Mouse (Mus musculus): ENCODE results near the gene Clstn1. TPM values are rescaled to one million over a fixed set of nuclear protein-coding genes. Genes with fewer than 3 reads are reported as not detected.

Gene Clstn1
- 1 to 10 TPM; 5.4 to 7.5 (median 6.3) TPM for polyA plus RNA-seq (2017; shearing (Covaris generic))

DNA sequence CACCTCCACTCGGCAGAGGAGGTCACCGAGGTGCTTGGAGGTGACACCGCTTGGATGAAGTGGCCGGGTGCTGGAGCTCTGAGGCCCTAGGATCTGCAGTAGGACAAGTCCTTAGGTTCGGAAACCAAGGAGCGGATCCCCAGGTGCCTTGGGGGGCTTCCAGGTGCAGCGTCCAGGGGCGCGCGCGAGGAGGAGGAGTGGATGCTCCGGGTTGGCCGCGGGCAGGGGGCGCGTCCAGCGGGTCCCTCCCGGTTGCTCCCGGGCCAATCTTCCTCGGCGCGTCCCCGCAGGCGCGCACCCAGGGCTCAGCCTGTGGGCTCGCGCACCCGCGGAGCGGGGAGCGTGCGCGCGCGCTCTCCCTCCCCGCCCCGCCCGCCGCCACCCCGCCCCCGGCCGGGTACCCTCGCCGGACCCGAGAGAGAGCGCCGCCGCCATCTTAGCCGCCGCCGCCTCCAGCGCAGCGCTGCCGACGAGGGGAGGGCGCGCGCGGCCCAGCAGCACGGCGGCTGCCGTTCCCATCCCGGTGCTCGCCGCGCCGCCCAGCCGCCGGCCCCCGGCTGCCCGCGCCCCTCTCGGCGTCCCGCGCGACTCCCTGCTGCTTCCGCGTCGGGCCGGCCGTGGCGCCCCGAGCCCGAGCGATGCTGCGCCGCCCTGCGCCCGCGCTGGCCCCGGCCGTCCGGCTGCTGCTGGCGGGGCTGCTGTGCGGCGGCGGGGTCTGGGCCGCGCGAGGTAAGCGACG lies at the start of gene Clstn1:
TSS of gene Clstn1 (plus strand) at position 425 of the 739 bp plus-strand sequence.
- peak; percentile 69 for ATAC-seq

DNA sequence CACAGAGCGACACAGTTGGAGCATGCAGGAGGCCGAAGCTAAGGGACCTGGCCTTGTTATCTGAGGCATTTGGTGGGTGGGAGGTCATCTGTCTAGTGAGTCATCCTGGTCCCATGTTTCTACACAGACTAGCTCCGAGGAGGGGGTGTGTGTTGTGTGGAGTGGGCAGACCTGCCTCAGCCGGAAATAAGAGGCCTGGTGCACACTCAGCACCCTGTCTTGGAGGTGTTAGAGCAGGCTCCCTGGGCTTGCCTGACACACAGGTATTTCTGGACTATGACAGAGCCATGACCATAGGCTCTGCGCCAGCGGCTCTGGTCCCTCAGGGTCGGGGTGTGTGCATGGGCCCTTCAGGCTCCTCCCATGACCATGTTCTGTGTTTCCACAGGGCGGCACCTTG lies 46.8 kb upstream of the Clstn1 start:
- ATAC-seq, result no peak

DNA sequence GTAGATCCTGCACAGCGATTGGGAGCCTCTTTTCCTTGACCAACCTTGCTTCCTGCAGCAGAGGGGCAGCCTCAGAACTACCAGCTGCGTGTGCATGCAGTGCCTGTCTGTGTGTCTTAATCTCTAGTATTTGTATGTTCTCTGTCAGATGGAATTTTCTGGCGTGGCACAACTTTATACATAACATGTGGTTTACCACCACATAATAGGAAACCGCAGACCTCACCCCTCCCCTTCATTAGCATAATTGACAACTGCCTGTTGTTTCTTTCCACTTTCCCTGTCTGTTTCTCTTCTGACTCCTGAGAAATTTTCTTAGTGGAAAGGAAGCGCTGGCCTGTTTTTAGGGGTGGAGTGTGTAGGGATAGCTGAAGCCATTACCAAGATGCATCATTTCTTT lies 44.3 kb upstream of the Clstn1 start:
- ATAC-seq, result peak; percentile 77

DNA sequence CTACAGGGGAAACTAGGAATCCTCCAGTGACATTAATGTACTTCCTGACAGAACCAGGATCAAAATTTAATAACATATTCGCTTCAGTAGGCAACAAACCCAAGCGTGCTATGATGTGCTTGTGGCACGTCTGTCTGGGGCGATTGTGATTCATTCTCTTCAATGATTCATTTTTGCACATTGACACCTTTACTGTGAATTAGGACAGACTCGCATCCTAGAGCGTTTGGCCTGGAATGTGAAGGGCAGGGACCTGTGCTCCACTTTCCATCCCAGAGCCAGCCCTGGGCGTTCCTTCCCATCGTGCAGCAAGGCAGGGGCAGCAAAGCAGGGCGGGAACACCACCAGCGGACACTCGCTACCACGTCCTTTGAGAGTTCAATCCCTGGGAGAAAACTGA lies 43.8 kb upstream of the Clstn1 start:
- no peak for ATAC-seq

DNA sequence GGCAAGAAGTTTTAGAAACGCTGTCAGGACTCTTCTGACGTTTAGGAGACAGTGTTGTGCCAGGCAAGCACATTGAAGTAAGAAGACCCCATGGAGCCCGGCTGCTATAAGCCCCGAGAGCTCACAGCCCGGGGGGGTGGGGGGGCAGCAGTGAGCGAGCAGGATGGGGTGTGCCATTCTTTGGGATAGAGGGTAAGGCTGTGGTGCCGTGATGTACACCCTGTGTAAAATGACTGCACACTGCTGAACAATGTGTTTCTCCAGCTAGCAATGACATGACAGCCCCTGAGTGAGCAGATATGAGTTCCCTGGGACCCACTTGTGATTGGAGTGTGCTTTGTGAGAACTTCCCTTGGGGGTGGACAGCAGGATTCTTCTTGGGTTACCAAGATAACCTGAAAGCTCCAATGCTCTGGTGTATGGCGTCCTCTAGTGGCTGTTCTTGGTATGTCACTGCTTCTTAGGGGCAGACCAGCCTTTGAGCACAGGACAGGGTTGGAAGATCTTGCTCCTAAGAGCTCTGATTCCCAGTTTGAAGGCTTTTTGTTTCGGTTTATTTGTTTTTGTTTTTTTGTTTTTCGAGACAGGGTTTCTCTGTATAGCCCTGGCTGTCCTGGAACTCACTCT lies 43.2 kb upstream of the Clstn1 start:
- peak; percentile 65 for ATAC-seq

DNA sequence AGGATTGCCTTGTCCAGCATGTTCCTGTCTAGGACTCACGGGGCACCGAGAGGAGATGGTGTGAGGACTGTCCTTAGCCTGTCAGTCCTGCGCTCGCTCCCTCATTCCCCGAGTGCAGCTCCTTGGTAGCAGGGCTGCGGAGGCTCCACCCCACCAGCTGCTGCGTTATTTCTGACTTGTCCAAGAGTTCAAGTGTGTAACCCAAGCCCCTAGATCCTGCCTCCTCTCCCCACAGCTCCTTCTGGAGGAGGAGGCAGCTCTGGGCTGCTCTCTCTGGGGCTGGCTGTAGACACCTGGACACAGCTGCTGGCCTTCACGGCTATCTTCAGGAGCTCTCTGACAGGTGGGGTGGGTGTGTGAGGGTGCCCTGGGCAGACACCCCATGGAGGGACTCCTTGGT lies 41.4 kb upstream of the Clstn1 start:
- ATAC-seq, result no peak

DNA sequence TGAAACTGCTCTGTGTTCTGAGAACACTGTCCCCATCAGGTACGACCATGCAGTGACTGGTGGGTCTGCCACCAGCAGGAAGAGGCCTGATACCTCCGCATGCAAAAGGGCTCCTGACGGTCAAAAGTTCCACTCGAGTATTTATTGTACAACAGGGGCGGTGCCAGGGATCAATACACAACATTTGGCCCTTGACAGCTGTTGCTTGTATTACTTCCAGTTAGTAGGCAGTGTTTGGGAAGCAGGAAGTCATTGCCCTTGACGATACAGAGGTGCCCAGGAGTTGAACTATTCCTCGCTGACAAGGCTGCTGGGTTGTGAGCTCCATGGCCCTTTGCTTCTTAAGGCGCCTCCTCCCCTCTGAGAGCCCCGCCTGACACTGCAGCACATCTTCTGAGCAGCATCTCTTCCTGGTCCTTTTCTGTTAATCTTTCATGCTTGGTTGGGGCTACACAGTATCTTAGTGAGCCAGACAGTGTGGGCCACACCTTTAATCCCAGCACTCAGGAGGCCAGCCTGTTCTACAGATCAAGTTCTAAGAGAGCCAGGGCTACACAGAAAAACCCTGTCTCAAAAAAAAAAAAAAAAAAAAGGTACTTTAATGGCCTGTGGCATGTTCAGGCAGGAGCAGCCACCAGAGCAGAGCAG lies 39.3 kb upstream of the Clstn1 start:
- ATAC-seq, result no peak

DNA sequence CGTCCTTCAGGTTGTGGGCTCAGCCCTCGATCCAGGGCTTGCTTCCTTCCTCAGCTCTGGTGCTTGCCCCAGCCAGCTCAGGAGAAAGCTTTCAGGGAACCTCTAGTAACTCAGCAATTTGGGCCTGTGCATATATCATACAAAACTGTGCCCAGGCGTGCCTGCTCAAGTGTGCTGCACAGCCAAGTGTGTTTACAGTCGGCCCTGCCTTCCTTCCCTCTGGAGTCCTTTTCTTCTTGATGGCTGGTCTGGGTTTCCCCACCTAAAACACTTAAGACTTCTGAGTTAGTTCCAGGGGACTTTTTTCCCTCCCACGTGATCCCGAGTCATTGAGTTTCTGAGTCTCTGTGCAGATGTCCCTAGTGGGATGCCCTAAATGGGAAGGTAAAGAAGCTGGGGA lies 38.7 kb upstream of the Clstn1 start:
- ATAC-seq, result no peak

DNA sequence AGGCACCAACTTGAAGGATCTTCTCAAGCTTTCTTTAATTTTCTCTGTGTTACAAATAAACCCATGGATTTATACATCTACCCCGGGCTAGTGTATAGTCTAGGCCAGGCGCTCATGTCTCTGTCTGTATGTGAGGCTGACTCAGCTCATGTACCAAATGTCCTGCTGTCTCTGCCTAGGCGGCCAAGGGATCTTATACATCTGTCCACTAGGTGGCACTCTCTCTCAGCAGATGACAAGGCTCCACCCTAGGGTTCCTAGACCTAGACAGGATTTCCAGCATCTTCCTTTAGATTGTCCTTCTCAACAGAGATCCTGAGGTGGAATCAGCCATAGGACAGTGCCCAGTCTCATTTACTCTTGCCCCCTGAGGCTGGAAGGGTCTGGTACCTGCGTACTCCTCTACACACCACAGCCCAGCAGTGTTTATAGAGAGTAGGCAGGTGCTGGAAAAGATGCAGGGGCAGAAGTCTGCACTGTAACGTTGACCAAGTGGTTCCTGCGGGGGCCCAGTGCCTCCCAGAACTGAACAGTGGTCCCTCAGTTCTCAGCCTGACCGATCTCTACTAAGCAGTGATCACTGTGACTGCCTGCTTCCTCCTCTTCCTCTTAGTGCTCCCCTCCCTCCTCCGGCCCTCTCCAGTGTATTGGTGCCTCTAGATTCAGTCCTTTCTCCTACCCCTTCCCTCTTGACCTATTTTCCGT lies 36.9 kb upstream of the Clstn1 start:
- peak; percentile 69 for ATAC-seq

DNA sequence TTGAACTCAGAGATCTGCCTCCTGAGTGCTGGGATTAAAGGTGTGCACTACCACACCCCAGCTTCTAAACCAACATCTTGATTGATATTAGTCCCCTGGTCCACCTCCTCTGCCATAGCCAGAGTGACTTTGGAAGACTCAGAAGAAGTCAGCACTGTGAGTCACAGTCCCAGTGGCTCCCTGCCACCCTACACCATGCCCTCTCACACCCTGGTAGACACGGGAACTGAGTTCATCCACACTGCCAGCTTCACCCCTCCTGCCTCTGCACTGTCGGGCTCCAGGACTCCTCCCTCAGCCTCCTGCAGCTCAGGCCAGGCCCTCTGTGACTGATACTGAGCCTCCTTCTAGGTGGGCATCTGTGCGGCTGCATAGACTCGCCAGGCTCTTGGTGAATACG lies 35.4 kb upstream of the Clstn1 start:
- ATAC-seq, result no peak

DNA sequence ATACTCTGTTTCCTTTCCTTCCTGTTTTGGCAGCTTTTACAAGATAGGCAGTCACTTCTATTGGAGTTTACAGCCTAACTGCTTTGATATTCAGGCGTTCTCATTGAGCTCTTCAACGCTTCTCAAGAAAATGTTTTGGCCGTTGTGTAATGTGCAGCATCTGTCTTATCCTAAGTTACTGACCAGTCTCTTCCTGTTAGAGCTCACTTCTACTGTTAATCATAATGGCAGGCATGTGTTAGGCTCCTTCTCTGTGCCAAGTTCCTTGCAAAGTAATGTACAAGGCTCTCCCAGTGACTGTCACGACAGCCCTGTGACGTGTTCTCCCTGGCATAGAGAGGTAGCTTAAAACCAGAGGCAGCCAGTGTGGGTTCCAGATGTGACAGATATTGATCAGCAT lies 34.6 kb upstream of the Clstn1 start:
- no peak for ATAC-seq

DNA sequence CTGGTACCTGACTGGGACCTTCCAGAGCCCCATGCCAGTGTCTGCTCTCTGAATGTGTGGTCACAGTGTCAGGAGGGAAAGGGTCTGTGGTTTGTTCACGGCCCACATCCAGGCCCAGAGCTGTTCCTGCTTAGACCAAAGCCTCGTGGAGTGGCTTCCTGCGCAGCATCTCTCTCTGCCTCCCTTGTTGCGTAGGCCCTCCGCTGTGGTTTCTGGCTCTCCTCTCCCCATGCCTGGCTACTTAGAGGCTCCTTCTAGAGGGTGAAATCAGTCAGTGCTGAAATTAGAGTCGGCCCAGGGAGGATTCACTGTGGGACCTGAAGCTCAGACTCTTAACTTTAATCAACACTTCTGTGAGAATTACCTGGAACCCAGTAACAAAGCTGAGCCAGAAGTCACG lies 32.4 kb upstream of the Clstn1 start:
- ATAC-seq, result no peak

DNA sequence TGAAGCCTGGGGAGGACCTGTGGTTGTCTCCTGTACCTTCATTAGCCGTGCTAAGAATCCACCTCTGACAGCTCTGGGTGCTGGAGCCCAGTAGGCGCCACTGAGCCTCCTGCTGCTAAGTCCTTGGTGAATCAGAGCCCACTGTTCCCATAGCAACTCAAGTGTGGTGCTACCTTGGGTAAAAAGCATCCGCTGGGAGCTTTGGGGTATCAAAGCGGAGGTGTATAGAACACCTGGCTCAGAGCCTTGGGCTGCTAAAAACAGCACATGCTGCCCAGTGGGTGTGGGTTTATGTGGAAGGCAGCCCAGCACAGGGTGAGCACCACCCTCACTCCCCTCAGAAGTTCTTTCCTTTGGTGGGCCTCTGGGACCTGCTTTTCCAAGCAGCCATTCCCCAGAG lies 30.2 kb upstream of the Clstn1 start:
- no peak for ATAC-seq

DNA sequence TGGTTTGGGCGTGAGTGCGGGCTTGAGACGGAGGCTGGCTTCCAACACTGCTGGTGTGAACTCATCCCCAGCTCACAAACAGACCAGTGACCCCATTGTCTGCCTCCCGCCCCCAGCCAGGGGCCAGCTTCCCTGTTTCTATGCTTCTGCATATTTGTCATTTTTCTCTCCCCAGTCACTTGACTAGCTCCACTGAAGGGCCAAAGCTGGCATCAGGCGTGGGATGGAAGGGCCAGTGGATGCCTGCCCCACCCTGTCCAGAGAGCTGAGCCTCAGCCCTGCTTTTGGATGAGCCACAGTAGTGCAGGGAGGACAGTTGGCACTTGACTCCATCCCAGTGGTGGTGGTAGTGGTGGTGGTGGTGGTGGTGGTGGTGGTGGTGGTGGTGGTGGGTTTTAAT lies 28.4 kb upstream of the Clstn1 start:
- ATAC-seq, result no peak

DNA sequence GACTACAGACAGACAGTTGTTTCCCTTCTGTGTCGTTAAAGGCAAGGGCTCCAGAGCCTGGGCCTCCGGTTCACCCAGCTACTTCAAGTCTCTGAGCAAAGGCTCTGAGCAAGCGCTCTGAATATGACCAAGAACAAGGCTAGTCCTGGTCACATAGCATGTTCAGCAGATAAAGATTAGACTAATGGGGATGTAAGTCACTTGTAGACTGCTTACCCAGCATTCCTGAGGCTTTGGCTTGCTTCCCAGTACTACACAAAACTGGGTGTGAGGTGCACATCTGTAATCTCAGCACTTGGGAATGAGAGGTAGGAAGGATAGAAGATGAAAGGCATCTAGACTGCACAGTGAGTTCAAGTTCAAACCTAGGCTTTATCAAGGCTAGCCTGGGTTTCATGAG lies 27.9 kb upstream of the Clstn1 start:
- no peak for ATAC-seq

DNA sequence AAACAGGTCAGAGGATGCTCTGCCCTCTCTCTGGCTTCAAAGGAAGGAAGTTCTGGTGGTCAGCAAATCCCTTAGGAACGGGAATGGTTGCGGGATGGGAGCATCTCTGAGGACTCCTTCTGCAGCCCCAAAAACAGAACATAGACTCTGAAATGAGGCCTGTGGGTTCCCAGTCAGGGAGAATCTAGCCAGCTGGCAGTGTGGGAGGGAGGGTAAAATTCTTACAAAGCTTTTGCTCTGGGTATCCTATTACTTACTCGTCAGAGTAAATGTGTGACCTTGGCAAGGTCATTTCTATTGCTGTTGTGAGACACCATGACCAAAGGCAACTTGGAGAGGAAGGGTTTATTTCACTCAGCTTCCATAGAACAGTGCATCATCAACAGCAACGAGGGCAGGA lies 24.9 kb upstream of the Clstn1 start:
- ATAC-seq, result no peak

DNA sequence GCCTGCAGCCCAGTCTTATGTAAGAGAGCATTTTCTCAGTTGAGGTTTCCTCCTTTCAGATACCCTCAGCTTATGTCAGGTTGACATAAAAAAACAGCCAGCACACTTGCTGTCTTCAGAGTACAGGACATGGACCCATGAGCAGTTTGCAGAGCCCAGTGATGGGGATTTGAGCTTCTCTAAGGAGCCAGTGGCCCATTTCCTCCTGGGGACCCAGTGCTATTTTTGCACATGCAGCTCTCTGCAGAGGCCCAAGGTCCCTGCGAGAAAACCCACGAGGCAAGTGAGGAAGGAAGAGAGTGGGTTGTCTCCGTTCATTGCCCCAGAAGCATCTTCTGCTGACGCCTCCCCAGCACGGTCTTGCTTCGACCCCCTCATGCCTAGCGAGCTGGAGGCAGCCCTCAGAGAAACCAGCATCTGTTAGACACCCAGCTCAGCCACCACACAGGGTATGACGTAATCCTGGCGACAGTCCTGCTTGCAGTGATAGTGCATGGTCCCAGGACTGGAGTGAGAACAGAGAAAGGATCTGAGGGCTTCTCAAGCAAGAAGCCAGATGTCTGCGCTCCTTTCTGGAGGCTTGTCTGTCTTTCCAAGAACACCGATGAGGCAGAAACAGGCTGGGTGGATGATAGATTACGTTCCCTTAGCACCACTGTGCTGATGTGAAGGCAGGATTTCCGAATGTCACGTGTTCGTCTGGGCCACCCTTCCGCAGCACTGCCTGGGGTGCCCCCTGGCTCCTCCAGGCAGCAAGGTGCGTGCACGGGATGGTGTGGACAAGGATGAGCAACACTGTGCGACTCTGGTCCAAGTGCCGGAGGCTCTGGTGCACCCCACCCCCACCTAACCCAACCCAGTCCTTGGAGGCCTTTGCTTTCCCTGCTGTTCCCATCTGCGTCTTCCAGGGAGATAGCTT lies 24.0 kb upstream of the Clstn1 start:
- ATAC-seq, result peak; percentile 96

DNA sequence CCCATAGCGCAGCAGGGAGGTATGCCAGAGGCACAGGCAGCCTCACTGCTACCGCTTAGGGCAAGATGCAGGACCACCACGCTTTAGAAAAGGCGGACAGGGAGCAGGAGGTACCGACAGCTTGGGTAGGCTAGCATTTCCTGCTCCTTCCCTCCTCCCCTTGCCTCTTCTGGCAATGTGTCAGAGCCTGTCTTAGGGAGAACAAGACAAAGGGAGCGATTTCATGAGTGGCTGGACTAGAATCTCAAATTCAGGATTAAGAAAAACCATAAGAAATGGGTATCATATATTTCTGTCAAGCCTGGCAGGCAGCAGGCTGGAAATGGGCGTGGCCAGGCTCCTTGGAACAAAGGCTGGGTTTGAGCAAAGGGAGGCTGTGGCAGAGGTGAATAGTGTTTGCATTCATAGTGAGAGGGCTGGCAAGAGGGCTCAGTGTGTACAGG lies 23.3 kb upstream of the Clstn1 start:
- ATAC-seq, result no peak

DNA sequence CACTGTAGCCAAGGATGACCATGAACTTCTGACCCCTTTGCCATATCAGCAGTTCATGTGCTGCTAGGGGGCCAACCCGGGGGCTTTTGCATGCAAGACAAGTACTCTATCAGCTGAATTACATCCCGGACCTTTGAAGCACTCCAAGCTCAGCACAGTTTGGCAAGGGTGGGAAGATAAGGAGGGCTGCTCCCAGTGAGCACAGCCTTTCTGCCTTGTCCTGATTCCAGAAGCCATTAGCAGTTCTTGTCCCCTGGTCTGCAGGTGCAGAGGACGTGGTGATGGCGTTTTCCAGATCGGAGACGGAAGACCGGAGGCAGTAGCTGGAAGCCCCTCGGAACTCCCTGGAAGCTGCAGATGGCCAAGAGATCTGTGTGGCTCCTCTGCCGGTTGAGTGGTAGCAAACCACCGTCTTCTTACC lies 22.3 kb upstream of the Clstn1 start:
- no peak for ATAC-seq

DNA sequence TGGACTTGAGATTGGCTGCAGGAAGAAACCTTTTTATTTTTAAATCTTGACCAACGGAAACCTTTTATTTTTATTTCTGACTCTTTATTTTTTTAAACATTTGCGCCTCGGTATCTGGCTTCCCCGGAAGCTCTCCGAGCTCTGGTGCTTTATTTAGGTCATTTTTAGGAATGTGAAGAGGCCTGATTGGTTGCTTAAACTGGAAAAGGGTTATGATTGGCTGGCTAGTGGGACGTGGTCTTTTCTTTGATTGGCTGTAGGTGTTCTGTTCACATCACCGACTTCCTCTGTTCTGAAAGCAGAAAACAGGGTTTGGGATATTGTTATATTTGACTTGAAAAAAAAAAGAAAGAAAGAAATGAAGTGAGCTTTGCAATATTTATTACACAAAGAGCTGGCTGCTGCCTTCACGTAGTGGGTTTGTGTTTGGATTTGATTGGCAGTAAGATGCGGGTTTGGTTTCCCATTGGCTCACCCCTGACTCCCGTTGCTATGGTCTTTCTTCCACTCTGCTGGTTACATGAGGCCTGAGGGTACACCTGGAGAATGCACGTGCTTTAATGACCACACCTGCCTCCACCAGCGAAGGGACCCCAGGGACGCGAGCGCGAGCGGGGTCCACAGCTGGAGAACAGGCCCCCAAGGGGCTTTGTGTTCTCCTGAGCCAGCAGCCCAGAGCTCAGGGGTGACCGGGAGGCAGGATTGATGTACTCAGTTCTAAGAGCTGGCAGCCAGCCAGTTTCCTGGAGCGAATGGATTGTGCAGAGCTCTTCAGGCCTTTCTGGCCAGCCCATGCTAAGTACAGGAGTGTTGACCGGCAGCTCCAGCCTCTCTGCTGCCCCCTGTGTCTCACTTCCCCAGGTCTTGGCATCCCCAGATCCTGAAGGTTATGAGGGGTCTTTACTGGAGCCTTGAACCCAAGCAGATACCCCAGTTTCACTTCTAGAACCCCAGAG lies 21.5 kb upstream of the Clstn1 start:
- no peak for ATAC-seq

DNA sequence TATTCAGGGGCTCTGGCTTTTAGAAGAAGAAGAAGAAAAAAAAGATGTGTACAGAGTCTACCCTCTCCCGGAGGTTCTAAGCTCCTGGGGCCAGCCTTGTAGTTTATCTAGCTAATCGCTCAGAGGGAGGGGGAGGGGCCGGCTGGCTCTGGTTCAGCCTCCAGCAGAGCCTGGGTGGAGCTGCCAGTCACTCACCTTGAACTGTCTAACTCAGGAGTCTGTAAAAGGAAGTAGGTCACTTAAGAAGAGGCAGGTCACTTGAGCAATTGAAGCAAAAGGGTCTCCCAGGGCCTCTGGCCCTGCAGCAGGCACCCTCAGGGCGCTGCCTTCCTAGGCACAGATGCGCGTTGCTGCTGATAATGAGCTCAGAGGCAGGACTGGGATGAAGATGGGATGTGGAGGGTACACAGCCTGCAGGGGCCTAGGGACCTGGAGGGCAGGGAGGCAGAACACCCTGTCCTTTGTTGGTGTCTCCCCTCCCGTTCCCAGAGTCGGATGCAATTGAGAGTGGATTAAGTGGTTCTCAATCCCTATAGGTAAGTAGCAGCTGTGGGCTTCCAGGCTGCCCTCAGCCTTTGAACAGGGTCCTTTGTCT lies 18.7 kb upstream of the Clstn1 start:
- no peak for ATAC-seq

Measured in inflammation-experienced regulatory T-cells, adult 6 months (primary cell).